Mouse (Mus musculus): ENCODE measurements at regions not wholly inside any gene's neighbourhood (a gene's known extent, or its start where the extent isn't known, plus 50 kb on each side); places are given as distances from the start of the nearest gene placed in this dataset.

DNA sequence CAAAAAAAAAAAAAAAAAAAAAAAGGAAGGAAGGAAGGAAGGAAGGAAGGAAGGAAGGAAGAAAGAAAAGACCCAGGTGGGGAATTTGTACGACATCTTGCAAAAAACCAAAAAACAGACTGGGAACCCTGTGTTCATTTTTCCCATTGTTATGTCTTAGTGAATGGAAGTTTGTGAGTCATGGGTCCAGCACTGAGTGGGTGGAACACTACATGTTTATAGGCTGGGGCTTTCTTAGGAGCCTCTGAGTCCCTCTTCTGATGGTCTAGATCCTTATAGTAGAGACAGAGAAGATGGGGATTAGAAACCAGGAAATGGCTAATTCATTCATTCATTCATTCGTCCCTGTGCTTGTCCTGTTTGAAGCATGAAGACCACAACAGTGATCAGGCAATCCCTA is 105.5 kb downstream of the Tpra1 start:
- DNase-seq = no peak

DNA sequence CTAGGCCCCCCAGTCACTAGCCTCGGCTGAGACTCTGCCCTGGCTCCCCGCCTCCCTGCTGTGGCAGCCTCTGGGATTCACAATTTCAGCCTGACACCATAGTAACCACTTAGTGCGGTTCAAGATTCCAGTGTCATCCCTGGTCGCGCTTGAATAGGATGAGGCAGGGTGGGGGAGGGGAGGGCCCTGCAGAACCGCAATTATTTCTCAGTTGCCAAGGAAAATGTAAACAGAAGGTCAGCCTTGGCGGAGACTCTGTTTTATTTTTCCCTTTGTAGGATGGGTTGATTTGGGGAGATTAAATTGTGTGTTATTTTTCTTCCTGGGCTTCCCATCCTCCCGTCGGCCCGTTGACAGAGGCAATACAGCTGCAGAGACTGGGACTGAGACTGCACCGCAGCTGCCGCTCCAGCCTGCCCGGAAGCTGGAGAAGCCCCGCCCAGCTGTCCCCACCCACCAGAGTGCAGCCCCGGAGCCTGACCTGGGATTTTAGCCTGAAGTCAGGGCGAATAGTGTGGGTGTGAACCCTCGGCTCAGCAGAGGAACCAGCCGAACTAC is 106.6 kb downstream of the Tpra1 start:
- peak; percentile 48 to 70 for DNase-seq

DNA sequence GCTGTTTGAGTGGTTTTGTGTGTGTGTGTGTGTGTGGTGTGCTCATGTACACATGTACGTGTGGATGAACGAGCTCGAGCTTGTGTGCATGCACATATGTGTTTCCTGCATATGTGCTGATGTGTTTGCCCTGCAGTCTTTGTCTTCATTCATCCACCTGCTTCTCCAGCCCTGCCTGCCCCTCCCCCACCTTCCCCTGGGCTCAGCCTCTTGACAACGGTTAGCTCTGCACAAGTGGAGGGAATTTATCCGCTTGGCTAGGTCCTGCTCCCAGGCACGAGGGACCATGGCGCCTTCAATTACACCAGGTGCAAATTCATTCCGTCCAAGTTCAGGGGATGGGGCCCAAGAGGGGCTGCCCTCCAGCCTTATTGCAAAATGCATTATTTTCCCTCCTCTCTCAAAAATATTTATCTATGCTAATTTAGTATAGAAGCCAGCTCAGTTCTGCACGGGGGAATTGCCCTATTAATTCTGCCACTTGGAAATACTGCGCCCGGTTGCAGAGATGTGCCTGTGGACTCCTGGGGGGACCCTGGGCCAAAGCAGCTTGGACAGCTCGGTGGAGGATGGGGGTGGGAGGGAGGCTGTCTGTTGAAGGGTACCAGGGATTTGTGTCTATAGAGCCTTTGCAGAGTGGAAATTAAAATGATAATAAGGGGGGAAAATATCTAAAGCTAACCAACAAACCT is 111.1 kb downstream of the Tpra1 start:
- no peak for DNase-seq

DNA sequence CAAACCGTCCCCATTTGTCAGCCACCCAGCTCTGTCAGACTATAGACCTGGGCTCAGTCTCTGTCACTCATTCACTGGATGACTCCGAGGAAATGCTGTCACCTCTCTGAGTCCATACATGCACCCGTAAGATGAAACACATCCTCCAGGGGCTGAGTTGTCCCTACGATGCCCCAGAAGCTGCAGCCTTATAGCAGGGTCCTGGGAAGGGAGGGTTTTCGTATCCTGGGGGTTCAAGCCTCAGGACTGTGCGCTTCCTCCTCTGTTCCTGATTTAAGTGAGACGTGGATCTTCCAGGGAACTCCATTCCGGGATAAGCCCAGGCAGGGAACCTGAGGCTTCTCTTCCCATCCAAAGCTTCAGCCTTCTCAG is 111.6 kb downstream of the Tpra1 start:
- no peak for DNase-seq

DNA sequence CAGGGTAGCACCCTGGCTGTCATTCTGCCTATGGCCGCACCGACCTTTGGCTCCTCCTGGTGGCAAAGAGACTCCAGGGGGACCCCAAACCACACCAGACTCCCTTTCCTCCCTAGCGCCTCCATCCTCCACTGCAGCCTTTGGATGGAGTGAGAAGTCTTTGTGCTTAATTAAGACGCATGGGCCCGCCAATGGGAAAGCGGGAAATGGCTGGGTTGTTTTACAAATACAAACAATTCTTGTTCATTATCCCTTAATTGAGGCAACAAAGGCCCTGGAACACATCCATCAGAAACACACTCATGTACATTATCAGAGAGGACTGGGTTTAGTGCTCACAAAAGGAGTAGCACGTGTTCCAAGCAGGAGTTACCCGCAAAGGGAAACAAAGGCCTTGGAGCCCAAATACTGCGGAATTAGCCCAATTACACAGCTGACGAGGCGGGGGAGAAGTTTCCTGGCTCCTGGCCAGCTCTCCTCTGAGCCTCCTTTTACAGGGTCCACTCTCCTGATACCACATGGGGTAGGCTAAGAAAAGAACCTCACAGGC is 122.1 kb downstream of the Tpra1 start:
- DNase-seq = no peak

DNA sequence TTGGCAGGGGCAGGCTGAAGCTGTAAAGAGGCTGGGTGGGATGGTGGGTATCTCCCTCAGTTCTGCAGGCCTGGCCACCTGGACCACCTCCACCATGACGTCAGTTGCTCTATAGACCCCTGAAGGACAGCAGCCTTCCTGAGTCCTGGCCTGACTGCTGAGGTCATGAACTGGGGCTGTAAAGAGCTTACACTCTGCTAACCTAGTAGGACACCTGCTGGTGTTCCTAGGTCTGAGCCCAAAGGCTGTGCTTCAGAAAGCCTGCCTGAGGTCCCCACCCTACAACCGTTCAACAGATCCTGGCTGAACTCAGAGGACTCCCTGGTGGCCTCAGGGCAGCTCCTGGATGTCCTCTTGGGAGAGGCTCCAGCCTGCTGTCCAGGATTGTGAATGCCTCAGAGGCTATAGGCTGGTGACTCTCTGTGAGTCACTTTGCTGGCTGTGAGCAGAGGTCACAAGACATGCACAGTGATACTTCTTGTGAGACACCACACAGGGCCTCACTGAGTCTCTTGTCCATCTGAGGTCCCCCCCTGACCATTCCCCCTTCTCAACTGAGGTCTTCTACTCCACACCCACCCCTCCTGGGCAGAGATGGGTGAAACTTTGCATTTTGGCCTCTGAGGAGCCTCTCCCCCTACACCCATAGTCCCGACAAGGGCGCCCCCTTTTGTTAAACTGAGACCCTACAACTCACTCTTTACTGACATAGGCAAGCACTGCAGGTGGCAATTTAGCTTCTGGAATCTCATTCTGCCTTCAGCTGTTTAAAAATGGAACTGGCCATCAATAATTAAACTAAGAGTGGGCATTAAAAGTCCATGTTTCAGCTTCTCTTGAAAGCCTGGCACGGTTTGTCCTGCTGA is 131.6 kb downstream of the Tpra1 start:
- peak; percentile 7 to 25 for DNase-seq

DNA sequence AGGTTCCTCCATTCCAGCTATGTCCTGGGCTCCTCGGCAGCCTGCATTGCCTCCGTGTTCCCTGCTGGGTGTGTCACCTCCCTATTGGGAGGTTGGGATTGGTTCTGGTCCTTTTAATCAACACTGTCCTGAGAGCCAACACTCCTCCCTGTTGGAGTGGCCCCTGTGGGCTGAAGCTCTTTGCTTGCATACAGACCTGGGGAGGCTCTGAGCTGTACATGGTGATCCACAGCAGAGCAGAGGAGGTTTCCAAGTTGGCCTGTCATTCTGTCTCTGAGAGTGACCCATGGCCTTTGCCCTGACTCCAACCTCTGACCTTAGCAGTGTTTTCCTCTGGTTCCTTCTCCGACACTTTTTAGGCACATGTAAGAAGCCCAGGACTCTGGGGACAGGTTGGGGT is 132.4 kb downstream of the Tpra1 start:
- DNase-seq = peak; percentile 2 to 10

DNA sequence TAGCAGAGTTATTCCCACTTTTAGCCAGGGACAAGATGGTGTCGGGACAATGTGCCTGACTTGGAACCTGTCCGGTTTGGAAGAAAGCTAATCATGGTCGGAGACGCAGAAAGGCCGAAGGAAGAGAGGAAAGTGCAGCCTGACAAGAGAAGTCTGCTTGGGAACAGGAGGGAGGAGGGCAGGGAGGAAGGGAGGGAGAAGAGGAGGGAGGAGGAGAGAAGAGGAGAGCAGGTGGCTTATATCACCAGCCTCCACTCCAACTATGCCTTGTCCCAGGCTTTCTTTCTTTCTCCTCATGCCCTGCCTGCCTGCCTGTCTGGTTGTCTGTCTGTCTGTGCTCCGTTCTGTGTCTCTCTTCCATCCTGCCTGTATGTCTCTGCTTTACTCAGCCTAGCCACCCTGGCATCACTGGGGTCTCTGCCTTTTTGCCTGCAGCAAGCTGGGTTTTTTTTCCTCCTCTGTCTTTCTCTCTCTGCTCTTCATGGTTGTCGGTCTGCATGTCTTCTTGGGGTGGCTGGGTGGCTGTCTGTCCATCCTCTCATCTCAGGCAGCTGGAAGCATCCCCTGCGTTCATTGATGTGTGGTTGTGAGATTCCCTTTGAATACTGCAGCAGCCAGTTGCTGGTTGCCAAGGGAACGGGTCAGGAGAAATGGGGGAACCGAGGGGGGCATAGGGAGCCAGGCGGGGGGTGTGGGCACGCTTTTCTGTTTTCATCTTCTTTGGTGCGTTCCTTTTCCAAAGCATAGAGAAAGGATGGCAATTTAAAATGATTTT is 133.2 kb downstream of the Tpra1 start:
- DNase-seq = peak in 1 of 2 experiments; percentile 6

DNA sequence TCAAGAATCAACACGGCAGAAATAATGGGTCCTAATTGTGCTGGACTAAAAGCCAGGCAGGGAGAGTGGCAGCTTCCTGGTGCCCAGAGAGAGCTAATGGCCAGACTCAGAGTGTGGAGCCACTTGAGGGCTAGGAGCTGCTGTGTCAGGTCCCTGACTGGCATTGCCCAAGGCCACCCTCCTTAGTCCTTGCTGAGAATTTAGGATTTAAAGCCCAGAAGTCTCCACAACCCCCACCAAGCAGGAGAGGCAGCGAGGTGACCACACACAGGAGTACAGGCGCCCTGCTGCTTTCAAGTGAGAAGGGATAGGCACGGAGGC is 133.7 kb downstream of the Tpra1 start:
- DNase-seq = no peak

DNA sequence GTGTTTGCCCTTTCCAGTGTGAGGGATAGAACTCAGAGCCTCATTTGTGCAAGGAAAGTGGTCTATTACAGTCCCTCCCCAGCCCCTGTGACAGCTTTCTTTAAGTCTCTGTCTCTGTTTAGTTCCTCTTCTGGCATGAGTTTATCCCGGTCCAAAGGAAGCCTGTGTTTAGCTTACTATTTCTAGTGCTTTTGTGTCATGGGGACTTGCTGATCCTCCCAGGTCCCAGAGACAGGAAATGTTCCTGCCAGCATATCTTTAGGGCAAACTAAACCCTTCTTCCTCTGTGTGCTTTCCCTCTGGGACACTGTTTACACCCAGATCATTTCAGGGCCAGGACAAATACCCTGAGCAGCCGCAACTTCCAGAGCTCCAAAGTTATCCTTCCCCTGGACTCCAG is 135.3 kb downstream of the Tpra1 start:
- no peak for DNase-seq

DNA sequence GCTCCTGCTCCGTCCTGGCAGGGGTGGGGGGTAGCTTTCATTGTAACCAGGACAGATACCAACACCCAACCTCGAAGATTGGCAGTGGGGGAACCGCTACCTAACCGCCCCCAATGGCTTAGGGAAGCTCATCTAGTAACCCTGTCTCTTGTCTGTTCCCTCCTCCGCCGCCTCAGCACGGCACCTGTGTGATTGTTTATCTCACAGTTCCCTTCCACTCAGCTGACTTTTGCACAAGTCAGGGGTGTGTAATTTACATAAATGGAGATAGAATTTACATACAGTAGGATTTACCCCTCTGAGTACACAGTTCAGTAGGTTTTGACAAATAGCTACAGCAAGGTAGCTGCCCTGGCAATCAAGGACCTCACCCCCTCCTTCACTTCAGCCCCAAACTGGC is 135.8 kb downstream of the Tpra1 start:
- no peak for DNase-seq

DNA sequence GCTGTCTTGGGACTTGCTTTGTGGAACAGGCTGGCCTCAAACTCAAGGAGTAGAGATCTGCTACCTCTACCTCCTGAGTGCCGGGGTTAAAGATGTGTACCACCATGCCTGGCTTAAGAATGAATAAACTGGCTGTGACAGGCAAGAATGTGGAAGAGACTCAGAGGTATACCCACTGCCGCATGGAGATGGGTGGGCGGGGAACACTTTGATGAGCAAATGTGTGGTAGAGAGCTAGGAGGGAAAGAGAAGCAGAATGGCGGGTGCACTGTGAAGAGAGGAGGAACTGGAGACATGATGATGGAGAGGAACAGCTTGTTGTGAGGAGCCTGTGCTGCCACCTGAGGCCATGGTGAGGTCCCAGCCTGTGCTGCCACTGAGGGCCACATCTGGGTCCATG is 138.9 kb downstream of the Tpra1 start:
- DNase-seq = no peak

DNA sequence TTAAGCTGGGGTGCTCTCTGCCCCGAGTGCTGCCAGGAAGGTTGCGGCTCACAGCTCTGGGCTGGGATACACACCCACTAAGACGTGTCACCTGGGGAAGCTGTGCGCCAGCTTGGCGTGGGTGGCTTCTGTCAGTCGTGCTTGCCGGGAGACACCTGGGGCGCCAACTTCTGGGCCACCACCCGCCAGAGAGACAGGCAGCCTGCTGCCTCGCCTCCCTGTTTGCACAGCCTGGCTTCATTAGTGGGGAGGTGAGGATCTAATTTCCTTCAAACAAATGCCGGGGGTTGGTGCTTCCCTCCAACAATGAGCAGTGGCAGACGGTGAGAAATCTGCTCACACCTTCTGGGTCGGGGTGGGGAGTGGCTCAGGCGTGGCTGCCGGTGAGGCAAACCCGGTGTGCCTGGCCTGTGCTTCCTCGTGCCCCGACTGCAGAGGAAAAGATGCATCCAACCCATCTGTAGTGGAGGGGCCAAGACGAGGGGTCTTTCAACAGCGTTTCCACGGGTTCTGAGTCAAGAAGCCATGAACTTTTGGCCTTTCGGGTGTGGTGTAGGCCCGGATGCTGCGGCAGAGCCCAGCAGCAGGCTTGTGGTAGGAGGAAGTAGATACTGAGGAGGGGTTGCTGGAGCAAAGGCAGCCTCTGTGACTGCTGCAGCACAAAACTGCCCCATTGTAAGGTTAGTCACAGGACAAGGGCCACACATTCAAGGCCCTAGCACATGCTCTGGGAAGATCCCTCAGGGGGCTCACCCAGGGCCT is 140.6 kb downstream of the Tpra1 start:
- DNase-seq = no peak

DNA sequence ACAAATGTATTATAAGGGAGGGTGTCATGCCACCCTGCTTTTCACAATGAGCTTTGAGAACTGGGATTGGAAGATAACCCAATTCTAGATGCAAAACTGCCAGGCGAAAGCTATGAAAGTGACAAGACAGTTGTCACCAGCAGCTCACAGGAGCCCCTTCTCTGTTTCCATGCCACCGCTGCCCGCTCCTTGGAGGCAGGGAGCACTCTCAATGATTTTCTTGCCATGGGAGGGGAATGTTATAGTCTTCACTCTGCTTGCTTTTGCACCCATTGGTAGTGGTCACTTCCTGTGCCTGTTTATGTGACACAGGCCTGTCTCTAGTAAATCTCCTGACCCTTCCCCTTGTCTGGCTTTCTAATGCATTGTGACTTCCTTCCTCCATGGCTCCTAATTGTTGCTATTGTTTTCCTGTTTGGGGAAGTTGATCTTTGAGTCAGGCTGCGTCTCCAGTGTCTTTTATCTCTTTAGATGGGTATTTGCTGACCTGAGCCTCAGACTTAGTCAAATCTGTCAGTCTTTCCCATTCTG is 143.4 kb downstream of the Tpra1 start:
- no peak for DNase-seq

DNA sequence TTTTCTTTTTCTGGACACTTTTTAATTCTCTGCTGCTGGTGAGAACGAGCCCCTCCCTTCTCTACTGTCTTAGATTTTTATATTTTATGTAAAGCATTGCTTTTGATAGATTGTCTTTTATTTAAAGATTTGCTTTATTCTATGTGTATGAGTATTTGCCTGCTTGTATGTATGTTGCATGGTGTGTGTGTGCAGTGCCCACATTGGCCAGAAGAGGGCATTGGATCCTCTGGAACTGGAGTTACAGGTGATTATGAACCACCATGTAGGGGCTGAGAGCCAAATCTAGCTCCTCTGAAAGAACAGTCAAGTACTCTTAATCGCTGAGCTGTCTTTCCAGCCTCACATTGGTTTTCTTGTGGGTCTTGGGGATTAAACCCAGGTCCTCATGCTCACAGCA is 144.4 kb downstream of the Tpra1 start:
- DNase-seq = peak in 1 of 2 experiments; percentile 45

DNA sequence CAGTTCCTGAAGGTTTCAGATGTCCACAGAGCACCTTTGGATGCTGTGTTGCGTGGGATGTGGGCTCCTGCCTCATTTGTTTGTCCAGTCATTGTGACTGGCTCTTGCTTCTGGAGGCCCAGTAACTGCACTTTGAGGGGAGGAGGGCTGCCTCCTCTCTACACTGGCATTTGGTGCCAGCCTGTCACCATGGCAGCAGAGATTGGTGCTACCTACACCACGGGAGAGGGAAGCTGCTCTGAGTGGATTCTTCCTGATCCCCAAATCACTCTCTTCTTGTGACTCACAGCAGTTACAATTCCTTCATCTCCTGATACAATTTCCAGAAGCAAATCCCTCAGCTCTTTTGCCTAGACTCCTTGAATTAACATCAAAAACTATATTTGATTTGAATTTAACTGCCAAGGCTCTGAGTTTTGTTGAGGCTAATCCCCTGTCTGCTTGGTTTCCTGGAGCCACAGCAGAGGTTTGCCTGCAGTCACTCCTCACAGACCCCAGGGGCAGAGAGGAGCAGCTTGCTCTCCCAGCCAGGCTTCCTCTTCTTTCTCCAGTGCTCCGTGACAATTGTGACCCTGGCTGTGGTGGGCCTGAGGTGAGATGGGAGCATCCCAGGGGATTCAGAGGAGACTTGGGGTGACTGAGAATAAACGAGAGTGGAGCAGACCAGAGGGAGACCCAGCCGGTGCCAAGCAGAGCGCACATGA is 145.7 kb downstream of the Tpra1 start:
- DNase-seq = no peak

DNA sequence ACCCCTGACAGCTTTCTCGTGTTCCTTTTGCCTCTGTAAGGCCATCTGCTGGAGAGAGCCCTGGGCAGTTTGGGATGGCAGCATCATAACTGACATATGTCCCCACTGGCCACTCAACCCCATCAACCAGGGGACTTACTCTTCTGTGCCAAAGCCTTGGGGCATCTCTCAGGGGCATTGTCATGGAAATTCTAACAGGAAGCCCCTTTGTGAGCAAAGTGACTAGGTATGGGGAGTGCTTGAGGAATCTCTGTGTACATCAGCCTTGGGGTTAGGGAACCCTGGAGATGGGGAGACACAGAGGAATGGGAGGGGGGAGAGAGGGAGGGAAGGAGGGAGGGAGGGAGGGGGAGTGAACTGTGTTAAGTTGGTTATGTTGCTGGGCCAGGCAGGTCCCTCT is 147.2 kb downstream of the Tpra1 start:
- no peak for DNase-seq

DNA sequence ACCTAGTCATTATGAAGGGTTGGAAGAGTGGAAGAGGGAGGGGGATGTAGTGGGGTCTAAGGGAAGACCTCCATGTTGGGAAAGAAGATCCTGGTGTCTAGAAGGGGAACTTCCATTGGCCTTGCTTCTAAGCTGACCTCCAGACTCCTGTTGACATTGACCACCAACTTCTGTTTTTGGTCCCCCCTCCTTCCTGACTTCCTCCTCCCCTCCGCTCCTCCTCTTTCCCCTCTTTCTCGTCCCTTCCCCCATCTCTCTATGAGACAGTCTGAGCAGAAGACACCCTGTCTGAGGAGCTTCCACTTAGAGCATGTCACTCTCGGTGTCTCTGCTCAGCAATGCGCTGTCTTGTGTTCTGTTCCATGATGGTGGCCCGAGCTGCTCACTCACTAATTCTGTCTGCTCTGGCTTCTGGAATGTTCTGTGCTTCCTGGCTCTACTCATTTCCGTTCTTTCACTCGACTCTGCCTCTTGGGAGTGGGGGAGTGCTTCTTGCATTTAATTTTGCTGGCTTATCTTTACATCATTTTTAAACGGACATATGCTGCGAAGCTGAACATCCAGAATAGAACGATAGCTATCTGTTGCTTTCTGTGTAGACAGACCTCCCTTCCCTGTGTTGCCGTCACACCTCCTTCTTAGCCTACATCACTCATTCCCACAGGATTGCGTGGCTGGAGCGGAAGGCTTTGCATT is 148.7 kb downstream of the Tpra1 start:
- DNase-seq = no peak

DNA sequence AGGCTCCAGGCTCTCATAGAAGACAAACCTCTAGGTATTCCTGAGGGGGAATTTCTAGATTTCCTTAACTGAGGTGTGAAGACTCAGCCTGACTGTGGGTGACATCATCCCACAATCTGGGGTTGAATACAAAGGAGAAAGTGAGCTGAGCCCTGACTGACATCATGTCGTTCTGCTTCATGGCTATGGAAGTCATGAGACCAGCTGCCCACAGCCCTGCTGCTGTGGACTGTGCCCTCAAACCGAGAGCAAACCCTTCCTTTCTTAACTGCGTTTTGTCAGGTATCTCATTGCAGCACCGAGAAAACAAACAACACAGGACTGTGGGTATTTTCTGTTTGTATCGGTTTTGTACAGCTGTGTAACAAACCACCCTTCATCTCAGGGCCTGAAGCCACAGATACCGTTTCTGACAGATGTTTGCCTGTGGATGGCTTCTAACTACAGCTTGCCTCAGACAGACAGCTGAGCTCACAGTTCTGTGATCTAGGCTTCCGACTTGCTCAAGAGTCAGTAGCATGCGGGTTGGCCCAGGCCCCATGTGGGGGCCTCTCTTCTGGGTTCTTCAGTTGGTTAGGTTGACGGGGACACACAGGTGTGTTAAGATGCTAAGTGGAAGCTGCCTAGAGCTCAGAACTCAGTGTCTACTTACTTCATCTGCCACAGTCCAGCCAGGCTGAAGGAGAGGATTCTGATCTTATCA is 150.9 kb downstream of the Tpra1 start:
- no peak for DNase-seq

DNA sequence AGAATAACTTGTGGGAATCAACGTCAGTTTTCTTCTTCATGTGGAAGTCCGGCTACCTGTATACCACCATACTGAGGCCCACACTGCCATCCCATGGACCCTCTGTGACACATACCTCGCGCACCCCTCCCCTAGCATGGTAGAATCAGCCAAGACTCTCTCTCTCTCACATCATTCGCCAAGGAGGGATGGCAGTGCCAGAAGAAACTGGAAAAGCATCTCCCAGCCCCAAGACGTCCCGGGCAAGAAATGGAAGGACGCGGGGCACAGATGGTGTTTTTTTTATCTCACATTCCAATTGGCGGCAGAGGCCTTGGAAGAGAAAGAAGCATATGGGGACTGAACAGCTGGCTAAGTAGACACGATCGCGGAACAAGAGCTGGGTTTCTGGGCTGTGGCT is 152.0 kb downstream of the Tpra1 start:
- no peak for DNase-seq

All from kidney, postnatal 36 days (tissue).